Mouse (Mus musculus): ENCODE measurements around the gene Scyl1. TPM values are rescaled to one million over a fixed set of nuclear protein-coding genes. Genes with fewer than 3 reads are reported as not detected.

Scyl1 gene
- total and polyA plus RNA-seq, 3 experiments, result 36.0 to 64.1 TPM; not detected in 1

DNA sequence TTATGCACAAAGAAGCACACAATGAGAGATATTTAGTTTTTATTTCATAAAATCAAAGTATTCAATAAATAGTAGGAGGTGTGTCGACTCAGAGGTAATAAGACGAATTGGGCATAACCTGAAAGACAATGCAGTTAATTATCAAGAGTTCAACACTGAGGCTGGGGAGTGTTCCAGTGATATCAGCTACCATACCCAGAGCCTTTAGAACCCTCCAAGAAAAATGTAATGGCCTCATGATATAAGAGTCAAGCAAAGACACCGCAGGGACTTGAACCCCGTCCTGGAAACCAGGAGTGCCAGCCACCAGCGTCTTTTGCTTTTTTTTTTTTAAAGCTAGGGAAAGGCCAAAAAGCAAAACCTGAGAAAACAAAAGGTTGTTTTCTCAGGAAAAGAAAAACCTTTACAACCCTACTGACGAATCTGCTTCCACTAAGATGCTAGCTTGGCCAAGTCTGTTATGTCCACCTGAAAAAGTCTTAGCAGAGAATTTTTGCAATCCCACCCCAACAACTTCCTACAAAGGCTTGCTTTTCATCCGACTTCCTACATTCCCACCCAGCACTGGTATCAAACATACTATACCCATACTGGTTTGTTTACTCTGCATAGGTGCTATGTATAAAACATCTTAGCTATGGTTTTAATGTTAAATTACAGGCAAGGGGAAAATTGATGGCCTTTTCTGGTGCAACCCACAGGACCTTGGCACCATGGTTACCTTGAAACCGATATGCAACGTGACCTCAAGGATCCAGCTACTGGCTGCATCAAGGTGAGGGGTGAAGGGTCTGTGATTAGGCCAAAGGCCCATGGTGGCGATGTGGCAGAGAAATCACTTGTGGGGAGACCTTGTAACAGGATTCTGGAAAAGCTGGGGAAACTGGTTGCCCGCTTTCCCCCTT is 24.7 kb upstream of the Scyl1 start (continued):
- TF ChIP-seq POLR2AphosphoS5 (IDR thresholded peaks at IDR 0.05; ENCODE audit: borderline replicate concordance, low read depth, low read length) (peak; percentile 81; the same call in 1 of the 2 replicates), MAX (IDR thresholded peaks at IDR 0.05; ENCODE audit: low read length) (no peak), MYB (IDR thresholded peaks at IDR 0.05; ENCODE audit: low read depth, low read length) (no peak), CHD1 (IDR thresholded peaks at IDR 0.05; ENCODE audit: low read depth, low read length) (no peak), TCF12 (IDR thresholded peaks at IDR 0.05; ENCODE audit: low read depth, low read length) (no peak), TAL1 (IDR thresholded peaks at IDR 0.05; ENCODE audit: low read length) (no peak), GATA1 (IDR thresholded peaks at IDR 0.05; ENCODE audit: low read depth, low read length) (no peak), ZMIZ1 (IDR thresholded peaks at IDR 0.05; ENCODE audit: low read depth, low read length) (no peak; the same call in 1 of the 2 replicates)

DNA sequence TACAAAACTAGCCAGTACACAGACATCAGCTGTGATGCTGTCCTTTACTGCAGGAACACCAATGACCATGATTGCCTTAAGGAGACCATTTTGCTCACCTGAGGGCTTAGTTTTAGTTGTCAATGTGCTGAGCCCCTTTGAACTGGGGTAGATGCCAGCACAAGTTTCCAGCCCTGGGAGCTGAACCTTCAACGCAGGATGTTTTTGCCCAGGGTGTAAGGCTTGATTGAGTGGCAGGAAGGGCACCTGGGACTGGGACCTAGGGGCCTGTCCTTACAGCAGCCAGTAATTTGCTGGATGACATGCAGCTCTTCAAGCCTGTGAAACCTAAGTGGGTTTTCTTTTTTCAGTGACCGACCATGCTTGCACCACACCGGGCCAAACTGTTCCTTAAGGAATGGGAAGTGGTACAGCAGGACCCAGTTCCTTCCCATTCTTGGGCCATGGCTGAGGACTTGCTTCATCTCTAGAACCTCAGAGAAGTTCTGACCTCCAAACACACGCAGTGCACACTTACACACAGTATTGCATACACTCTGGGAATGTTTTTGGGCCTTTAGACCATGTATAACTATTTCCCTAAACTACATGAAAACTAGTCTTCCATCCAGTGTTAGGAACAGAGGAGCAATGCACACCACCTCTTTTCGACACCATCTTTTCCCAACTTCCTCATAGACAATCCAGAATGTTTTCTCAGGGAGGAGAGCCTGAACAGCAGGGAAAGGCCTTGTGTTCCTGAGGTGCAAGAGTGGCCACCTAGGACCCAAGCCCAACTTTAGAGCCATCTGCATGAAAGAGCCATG is 23.8 kb upstream of the Scyl1 start:
- Histone ChIP-seq H3K4me1 (ENCODE audit: control insufficient read depth in 1 of 2, insufficient read depth in 2 of 2, low read length in 2 of 2) (peaks cover 0 to 20% of the 10 kb centered on the region in 2 experiments; a peak in 1 of 4 replicates), H3K27ac (ENCODE audit: control insufficient read depth, low read depth, low read length) (peak overlapping the region; percentile 7; the same call in 1 of the 2 replicates), H3K9me3 (replicated peaks; ENCODE audit: insufficient read depth, low read length) (no peaks in the 10 kb centered on the region), H3K27me3 (ENCODE audit: control insufficient read depth in 1 of 2, insufficient read depth in 2 of 2, low read length in 2 of 2) (no peaks in the 10 kb centered on the region), H3K9ac (ENCODE audit: control insufficient read depth, low read depth, low read length, poor library complexity, severe bottlenecking) (0 out of 2 replicates have a peak overlapping the region, but pooled peaks have one; percentile 12), H3K79me2 (ENCODE audit: control insufficient read depth, insufficient read depth, low read length, poor library complexity) (peaks cover 21% of the 10 kb centered on the region), H3K36me3 (ENCODE audit: control insufficient read depth in 1 of 2, insufficient read depth in 2 of 2, low read length in 2 of 2) (peaks cover 15 to 33% of the 10 kb centered on the region in 2 experiments), H3K4me3 (ENCODE audit: control insufficient read depth in 1 of 2, insufficient read depth in 1 of 2, low read depth in 2 of 2, low read length in 2 of 2) (no peak overlapping the region)
- TF ChIP-seq ZKSCAN1 (IDR thresholded peaks at IDR 0.05; ENCODE audit: low read depth, low read length) (no peak), CTCF (IDR thresholded peaks at IDR 0.05 in 2 of 3, conservative IDR thresholded peaks at IDR 0.05 in 1 of 3; ENCODE audit: control insufficient read depth in 1 of 3, insufficient read depth in 1 of 3, low read depth in 2 of 3, low read length in 3 of 3, poor library complexity in 1 of 3, severe bottlenecking in 1 of 3) (no peak), POLR2AphosphoS2 (IDR thresholded peaks at IDR 0.05; ENCODE audit: low read length) (peak; percentile 97), MXI1 (IDR thresholded peaks at IDR 0.05; ENCODE audit: low read depth, low read length) (0 out of 2 replicates have a peak, but pooled peaks have one; percentile 14), UBTF (IDR thresholded peaks at IDR 0.05; ENCODE audit: borderline replicate concordance, insufficient read depth, low read depth, low read length) (no peak), GABPA (IDR thresholded peaks at IDR 0.05; ENCODE audit: low read depth, low read length) (no peak), ZMIZ1 (IDR thresholded peaks at IDR 0.05; ENCODE audit: low read depth, low read length) (no peak), POLR2A (IDR thresholded peaks at IDR 0.05; ENCODE audit: control insufficient read depth in 1 of 2, insufficient read depth in 1 of 2, low read depth in 1 of 2, low read length in 2 of 2, poor library complexity in 1 of 2) (peak in 1 of 2 experiments; percentile 73; a peak in 3 of 4 replicates), POLR2AphosphoS5 (IDR thresholded peaks at IDR 0.05; ENCODE audit: borderline replicate concordance, low read depth, low read length) (peak; percentile 92; the same call in 1 of the 2 replicates)
- peak; percentile 69 for DNase-seq (ENCODE audit: low read depth, low spot score)
